Mouse (Mus musculus): ENCODE measurements at regions not wholly inside any gene's neighbourhood (a gene's known extent, or its start where the extent isn't known, plus 50 kb on each side); places are given as distances from the start of the nearest gene placed in this dataset.

DNA sequence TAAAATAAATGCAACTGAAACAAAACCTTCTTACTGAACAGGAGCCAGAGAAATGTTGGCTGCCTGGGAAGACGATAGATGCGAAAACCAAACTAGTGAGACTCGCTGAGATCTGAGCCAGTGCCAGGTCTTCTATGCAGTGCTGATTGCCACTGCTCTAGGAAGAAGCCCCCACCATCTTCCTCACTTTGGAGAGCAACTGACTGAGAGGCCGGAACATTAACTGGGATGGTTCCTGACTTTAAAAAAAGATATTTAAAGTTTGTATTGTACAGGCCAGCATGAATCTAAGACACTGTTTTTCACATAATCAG, 585.9 kb upstream of the Clint1 start:
- DNase-seq (ENCODE audit: low spot score): no peak
- H3K4me2 ChIP-seq (ENCODE audit: low read depth, low read length): no peak overlapping the region
- no peaks in the 10 kb centered on the region for H3K9me3 ChIP-seq (replicated peaks; ENCODE audit: control insufficient read depth, low read length)
- no peak for ATAC-seq (replicated peaks; ENCODE audit: insufficient number of reproducible peaks, low FRiP score, low TSS enrichment, low read depth)
- no peak overlapping the region for H3K4me3 ChIP-seq (ENCODE audit: low read depth, low read length)
- no peak overlapping the region for H3K9ac ChIP-seq (replicated peaks; ENCODE audit: low read length)
- H3K4me1 ChIP-seq (ENCODE audit: control insufficient read depth, insufficient read depth, low read length): no peaks in the 10 kb centered on the region
- no peak overlapping the region for H3K27ac ChIP-seq (replicated peaks; ENCODE audit: low read depth, low read length)
- 94% methylated on average over 4 of the region's 4 CpGs for WGBS
- H3K27me3 ChIP-seq (ENCODE audit: control insufficient read depth, insufficient read depth, low read length): no peaks in the 10 kb centered on the region
- H3K36me3 ChIP-seq (replicated peaks; ENCODE audit: control insufficient read depth, insufficient read depth, low read depth, low read length): no peaks in the 10 kb centered on the region

DNA sequence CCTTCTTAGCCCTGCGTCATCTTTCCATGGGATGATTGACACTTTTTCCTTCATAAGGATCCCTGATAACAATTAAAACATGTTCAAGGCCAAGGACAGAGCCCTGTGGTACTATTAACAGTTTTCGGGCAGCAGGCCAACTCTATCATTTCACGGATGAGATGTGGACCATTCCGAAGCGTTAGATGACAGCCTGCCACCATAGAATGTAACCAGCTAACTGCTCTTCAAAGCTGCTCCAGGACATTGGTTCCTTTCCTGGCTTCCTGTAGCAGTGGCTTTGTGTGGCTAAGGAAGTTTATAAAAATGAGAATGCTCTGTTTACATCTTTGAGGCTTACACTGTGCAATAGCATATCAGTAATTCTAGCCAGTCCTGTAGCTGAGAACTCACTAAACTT, 582.6 kb upstream of the Clint1 start:
- Histone ChIP-seq H3K4me2 (ENCODE audit: low read depth, low read length) (no peak overlapping the region), H3K36me3 (replicated peaks; ENCODE audit: control insufficient read depth, insufficient read depth, low read depth, low read length) (no peaks in the 10 kb centered on the region), H3K4me1 (ENCODE audit: control insufficient read depth, insufficient read depth, low read length) (no peaks in the 10 kb centered on the region), H3K9me3 (replicated peaks; ENCODE audit: control insufficient read depth, low read length) (no peaks in the 10 kb centered on the region), H3K27me3 (ENCODE audit: control insufficient read depth, insufficient read depth, low read length) (no peaks in the 10 kb centered on the region), H3K4me3 (ENCODE audit: low read depth, low read length) (no peak overlapping the region), H3K27ac (replicated peaks; ENCODE audit: low read depth, low read length) (no peak overlapping the region), H3K9ac (replicated peaks; ENCODE audit: low read length) (no peak overlapping the region)
- 79% methylated on average over 5 of the region's 5 CpGs for WGBS
- no peak for ATAC-seq (replicated peaks; ENCODE audit: insufficient number of reproducible peaks, low FRiP score, low TSS enrichment, low read depth)
- DNase-seq (ENCODE audit: low spot score): no peak

DNA sequence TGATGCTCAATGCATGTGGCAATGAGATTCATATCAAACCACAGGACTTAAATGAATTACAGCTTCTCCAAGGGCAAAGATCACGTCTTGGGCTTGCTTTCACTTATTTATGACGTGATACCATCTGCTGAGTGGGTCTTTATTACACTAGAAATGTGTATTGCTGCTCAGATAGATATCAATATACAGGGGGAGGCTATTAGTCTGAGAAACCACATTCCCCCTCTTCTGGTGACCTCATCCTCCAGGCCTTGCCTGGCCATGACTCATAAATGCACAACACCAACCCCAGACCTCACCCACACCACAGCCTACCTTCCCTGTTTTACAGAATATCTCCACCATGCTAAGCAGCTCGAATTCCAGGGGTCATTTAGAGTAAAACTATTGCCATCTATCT, 580.6 kb upstream of the Clint1 start:
- Histone ChIP-seq H3K36me3 (replicated peaks; ENCODE audit: control insufficient read depth, insufficient read depth, low read depth, low read length) (no peaks in the 10 kb centered on the region), H3K9me3 (replicated peaks; ENCODE audit: control insufficient read depth, low read length) (no peaks in the 10 kb centered on the region), H3K27ac (replicated peaks; ENCODE audit: low read depth, low read length) (no peak overlapping the region), H3K9ac (replicated peaks; ENCODE audit: low read length) (no peak overlapping the region), H3K4me1 (ENCODE audit: control insufficient read depth, insufficient read depth, low read length) (no peaks in the 10 kb centered on the region), H3K4me3 (ENCODE audit: low read depth, low read length) (no peak overlapping the region), H3K27me3 (ENCODE audit: control insufficient read depth, insufficient read depth, low read length) (no peaks in the 10 kb centered on the region), H3K4me2 (ENCODE audit: low read depth, low read length) (no peak overlapping the region)
- no peak for ATAC-seq (replicated peaks; ENCODE audit: insufficient number of reproducible peaks, low FRiP score, low TSS enrichment, low read depth)
- 59% methylated on average over 3 of the region's 3 CpGs for WGBS
- peak; percentile 10 for DNase-seq (ENCODE audit: low spot score)

DNA sequence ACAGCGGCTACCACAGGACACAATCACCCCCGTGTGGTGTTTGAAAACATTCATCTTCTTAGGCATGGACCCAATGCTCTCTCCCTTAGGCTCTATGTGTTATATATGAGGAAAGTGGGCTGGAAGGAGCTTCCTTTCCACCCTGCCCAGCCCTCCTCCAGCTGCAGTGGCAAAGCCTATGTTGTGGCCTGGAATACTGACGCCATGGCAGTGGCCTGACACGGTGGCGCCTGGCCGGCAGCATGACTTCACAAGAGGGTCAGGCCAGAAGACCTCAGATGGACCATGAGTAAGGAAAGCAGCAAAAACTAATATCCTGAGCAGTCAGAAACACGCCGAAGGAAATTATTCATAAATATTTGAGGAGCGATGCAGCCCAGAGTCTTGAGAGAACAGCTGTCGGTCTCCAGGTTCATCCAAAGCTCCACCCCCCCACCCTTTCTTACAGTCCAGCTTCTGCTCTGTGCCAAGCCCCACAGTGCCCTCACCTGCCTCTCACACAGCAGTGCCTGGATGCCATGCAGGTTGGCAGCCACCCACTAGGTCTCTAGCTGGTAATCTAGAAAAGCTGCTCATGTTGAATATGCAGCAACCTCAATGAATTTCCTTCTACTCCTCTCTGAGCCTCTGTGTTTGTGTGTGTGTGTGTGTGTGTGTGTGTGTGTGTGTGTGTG, 577.3 kb upstream of the Clint1 start:
- Histone ChIP-seq H3K4me3 (ENCODE audit: low read depth, low read length) (no peak overlapping the region), H3K36me3 (replicated peaks; ENCODE audit: control insufficient read depth, insufficient read depth, low read depth, low read length) (no peaks in the 10 kb centered on the region), H3K27me3 (ENCODE audit: control insufficient read depth, insufficient read depth, low read length) (no peaks in the 10 kb centered on the region), H3K4me2 (ENCODE audit: low read depth, low read length) (no peak overlapping the region), H3K9me3 (replicated peaks; ENCODE audit: control insufficient read depth, low read length) (no peaks in the 10 kb centered on the region), H3K27ac (replicated peaks; ENCODE audit: low read depth, low read length) (no peak overlapping the region), H3K4me1 (ENCODE audit: control insufficient read depth, insufficient read depth, low read length) (no peaks in the 10 kb centered on the region), H3K9ac (replicated peaks; ENCODE audit: low read length) (no peak overlapping the region)
- 84% methylated on average over 10 of the region's 10 CpGs for WGBS
- DNase-seq (ENCODE audit: low spot score) (no peak), ATAC-seq (replicated peaks; ENCODE audit: insufficient number of reproducible peaks, low FRiP score, low TSS enrichment, low read depth) (0 out of 2 replicates have a peak, but pooled peaks have one; percentile 23)

DNA sequence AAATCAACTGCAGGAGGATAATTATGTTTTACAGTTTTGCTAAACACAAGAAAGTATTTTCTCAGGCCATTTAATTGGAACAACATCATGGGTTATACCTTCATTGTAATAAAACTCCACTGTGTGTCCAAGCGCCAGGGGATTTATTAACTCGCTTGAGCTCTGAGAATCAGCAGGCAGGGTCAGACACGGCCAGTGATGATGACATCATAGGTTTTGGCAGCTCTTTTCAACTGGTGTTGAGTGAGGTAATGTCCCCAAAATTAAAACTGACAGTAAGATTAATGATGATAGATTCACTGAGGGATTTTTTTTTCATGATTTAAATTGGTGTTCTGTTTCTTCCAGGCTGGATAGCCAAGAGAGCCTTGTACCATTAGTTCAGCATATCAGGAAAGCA, 576.7 kb upstream of the Clint1 start:
- ATAC-seq (replicated peaks; ENCODE audit: insufficient number of reproducible peaks, low FRiP score, low TSS enrichment, low read depth) (no peak), DNase-seq (ENCODE audit: low spot score) (no peak)
- Histone ChIP-seq H3K9me3 (replicated peaks; ENCODE audit: control insufficient read depth, low read length) (no peaks in the 10 kb centered on the region), H3K4me3 (ENCODE audit: low read depth, low read length) (no peak overlapping the region), H3K9ac (replicated peaks; ENCODE audit: low read length) (no peak overlapping the region), H3K4me2 (ENCODE audit: low read depth, low read length) (no peak overlapping the region), H3K27me3 (ENCODE audit: control insufficient read depth, insufficient read depth, low read length) (no peaks in the 10 kb centered on the region), H3K36me3 (replicated peaks; ENCODE audit: control insufficient read depth, insufficient read depth, low read depth, low read length) (no peaks in the 10 kb centered on the region), H3K27ac (replicated peaks; ENCODE audit: low read depth, low read length) (no peak overlapping the region), H3K4me1 (ENCODE audit: control insufficient read depth, insufficient read depth, low read length) (no peaks in the 10 kb centered on the region)
- WGBS: 60% methylated on average over 3 of the region's 3 CpGs

DNA sequence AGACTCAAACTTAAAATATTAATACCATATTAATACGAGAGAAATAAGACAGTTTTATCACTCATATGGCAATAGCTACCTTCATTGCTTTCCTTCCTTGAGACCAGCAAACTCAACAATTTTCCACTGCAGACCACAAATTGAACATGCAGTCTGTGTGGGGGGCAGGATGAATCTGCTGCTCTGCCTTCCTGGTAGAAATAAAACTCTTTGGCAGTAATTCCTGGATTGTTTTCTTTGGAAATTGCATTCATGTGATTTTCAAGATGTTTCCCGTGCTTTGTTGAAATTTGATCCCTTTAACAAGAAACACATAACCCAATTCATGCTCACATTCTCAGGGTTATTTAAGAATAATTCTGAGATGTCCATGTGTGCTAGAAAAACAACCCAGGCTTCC, 555.1 kb upstream of the Clint1 start:
- no peaks in the 10 kb centered on the region for H3K4me1 ChIP-seq (ENCODE audit: control insufficient read depth, insufficient read depth, low read length)
- H3K4me2 ChIP-seq (ENCODE audit: low read depth, low read length): no peak overlapping the region
- no peaks in the 10 kb centered on the region for H3K27me3 ChIP-seq (ENCODE audit: control insufficient read depth, insufficient read depth, low read length)
- H3K36me3 ChIP-seq (replicated peaks; ENCODE audit: control insufficient read depth, insufficient read depth, low read depth, low read length): no peaks in the 10 kb centered on the region
- H3K27ac ChIP-seq (replicated peaks; ENCODE audit: low read depth, low read length): no peak overlapping the region
- no peak overlapping the region for H3K4me3 ChIP-seq (ENCODE audit: low read depth, low read length)
- 46% methylated on average over 2 of the region's 2 CpGs for WGBS
- no peak for ATAC-seq (replicated peaks; ENCODE audit: insufficient number of reproducible peaks, low FRiP score, low TSS enrichment, low read depth)
- peak; percentile 54 for DNase-seq (ENCODE audit: low spot score)
- H3K9me3 ChIP-seq (replicated peaks; ENCODE audit: control insufficient read depth, low read length): no peaks in the 10 kb centered on the region
- H3K9ac ChIP-seq (replicated peaks; ENCODE audit: low read length): no peak overlapping the region

DNA sequence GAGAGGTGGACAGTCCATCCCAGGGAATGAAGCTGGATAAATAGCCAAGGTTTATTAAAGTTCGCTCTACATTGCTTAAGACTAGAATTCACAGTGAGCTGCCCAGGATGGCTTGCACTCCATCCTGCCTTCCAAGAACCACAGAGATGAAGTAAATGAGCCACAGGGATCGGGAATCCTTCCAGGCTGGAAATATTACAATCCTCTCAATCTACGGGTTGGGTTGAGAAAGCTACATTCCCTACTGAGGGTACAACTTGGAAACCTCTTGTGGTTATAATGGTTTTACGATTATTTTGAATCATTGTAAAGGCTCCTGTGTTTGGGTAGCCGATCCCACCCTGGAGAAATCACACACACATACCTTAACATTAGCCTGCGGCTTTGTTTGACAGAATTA, 539.9 kb upstream of the Clint1 start:
- H3K4me1 ChIP-seq (ENCODE audit: control insufficient read depth, insufficient read depth, low read length): no peaks in the 10 kb centered on the region
- DNase-seq (ENCODE audit: low spot score) (no peak), ATAC-seq (replicated peaks; ENCODE audit: insufficient number of reproducible peaks, low FRiP score, low TSS enrichment, low read depth) (no peak)
- H3K36me3 ChIP-seq (replicated peaks; ENCODE audit: control insufficient read depth, insufficient read depth, low read depth, low read length): no peaks in the 10 kb centered on the region
- H3K4me2 ChIP-seq (ENCODE audit: low read depth, low read length): no peak overlapping the region
- H3K27me3 ChIP-seq (ENCODE audit: control insufficient read depth, insufficient read depth, low read length): no peaks in the 10 kb centered on the region
- H3K27ac ChIP-seq (replicated peaks; ENCODE audit: low read depth, low read length): no peak overlapping the region
- no peak overlapping the region for H3K9ac ChIP-seq (replicated peaks; ENCODE audit: low read length)
- no peaks in the 10 kb centered on the region for H3K9me3 ChIP-seq (replicated peaks; ENCODE audit: control insufficient read depth, low read length)
- 87% methylated on average over 6 of the region's 6 CpGs for WGBS
- no peak overlapping the region for H3K4me3 ChIP-seq (ENCODE audit: low read depth, low read length)

DNA sequence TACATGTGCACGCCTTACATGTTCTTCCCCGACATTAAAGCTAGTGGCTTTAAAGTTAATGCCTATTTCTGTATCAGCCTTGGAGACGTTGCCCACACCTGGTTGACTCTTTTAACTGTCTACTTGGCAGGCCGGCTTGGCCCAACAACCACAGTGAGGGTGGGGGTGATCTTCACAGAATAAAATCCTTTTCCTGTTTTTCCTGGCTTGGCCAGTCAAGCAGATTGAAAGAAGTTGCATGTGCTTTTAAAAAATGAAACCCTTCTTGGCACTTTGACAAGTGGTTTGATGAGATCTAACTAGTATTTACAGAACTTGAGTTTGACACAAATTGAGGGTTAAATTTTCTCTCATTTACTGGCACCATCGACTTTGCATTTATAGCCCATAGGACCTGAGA, 528.1 kb upstream of the Clint1 start:
- Histone ChIP-seq H3K4me1 (ENCODE audit: control insufficient read depth, insufficient read depth, low read length) (no peaks in the 10 kb centered on the region), H3K4me3 (ENCODE audit: low read depth, low read length) (no peak overlapping the region), H3K9ac (replicated peaks; ENCODE audit: low read length) (no peak overlapping the region), H3K27ac (replicated peaks; ENCODE audit: low read depth, low read length) (no peak overlapping the region), H3K27me3 (ENCODE audit: control insufficient read depth, insufficient read depth, low read length) (no peaks in the 10 kb centered on the region), H3K36me3 (replicated peaks; ENCODE audit: control insufficient read depth, insufficient read depth, low read depth, low read length) (no peaks in the 10 kb centered on the region), H3K4me2 (ENCODE audit: low read depth, low read length) (no peak overlapping the region), H3K9me3 (replicated peaks; ENCODE audit: control insufficient read depth, low read length) (no peaks in the 10 kb centered on the region)
- DNase-seq (ENCODE audit: low spot score) (no peak), ATAC-seq (replicated peaks; ENCODE audit: insufficient number of reproducible peaks, low FRiP score, low TSS enrichment, low read depth) (no peak)
- WGBS: 88% methylated on average over 5 of the region's 5 CpGs
